In genomic region chr1:131153018-131153629, GRCm38 (mm10) we compare ENCODE assay signal across 7 mouse cellular contexts. TPM values are rescaled to one million over a fixed set of nuclear protein-coding genes. Genes with fewer than 3 reads are reported as not detected.
DNase-seq lines count a peak whose midpoint lies in the region; ATAC-seq and TF ChIP-seq lines count a peak whose summit lies in the region.

Gene Eif2d (plus strand): TSS chr1:131153181.

- peak; percentile 51 for TF ChIP-seq POLR2A in kidney, adult 2 months (IDR thresholded peaks at IDR 0.05; ENCODE audit: low read depth, low read length)

- DNase-seq in adrenal gland, postnatal 25 days = peak; percentile 89
- DNase-seq in heart, adult 18-20 months = peak; percentile 90 to 91
- peak; percentile 92 for DNase-seq in kidney, adult 2 months
- DNase-seq in spleen, postnatal 10 days (ENCODE audit: low spot score in 2 of 2) = peak; percentile 73 to 90

- no peaks in the 10 kb centered on the region for H3K9me3 ChIP-seq in embryonic facial prominence, embryonic 13.5 days
- H3K9me3 ChIP-seq in limb, embryonic 12.5 days = no peaks in the 10 kb centered on the region
- H3K9me3 ChIP-seq in midbrain, embryonic 15.5 days = no peaks in the 10 kb centered on the region

- H3K4me1 ChIP-seq in embryonic facial prominence, embryonic 13.5 days = peaks cover 12% of the 10 kb centered on the region
- peaks cover 5% of the 10 kb centered on the region; the same call in 1 of the 2 replicates for H3K4me1 ChIP-seq in kidney, adult 2 months (ENCODE audit: control insufficient read depth, insufficient read depth, low read length)
- H3K4me1 ChIP-seq in limb, embryonic 12.5 days (replicated peaks) = peaks cover 11% of the 10 kb centered on the region
- peaks cover 15% of the 10 kb centered on the region for H3K4me1 ChIP-seq in midbrain, embryonic 15.5 days

- peak within 1 kb of the TSS; percentile 87 for H3K4me3 ChIP-seq in embryonic facial prominence, embryonic 13.5 days
- peak within 1 kb of the TSS; percentile 85 for H3K4me3 ChIP-seq in kidney, adult 2 months (ENCODE audit: insufficient read depth, low read depth, low read length)
- H3K4me3 ChIP-seq in limb, embryonic 12.5 days (replicated peaks) = peak within 1 kb of the TSS; percentile 75
- H3K4me3 ChIP-seq in midbrain, embryonic 15.5 days = peak within 1 kb of the TSS; percentile 64

- H3K27me3 ChIP-seq in embryonic facial prominence, embryonic 13.5 days = no peaks in the 10 kb centered on the region
- no peaks in the 10 kb centered on the region for H3K27me3 ChIP-seq in kidney, adult 2 months (replicated peaks; ENCODE audit: control insufficient read depth, insufficient read depth, low read length)
- H3K27me3 ChIP-seq in limb, embryonic 12.5 days = no peaks in the 10 kb centered on the region
- no peaks in the 10 kb centered on the region for H3K27me3 ChIP-seq in midbrain, embryonic 15.5 days (replicated peaks)

- peak within 1 kb of the TSS; percentile 39; the same call in 1 of the 2 replicates for H3K27ac ChIP-seq in embryonic facial prominence, embryonic 13.5 days
- peak within 1 kb of the TSS; percentile 29; the same call in 1 of the 2 replicates for H3K27ac ChIP-seq in kidney, adult 2 months (ENCODE audit: insufficient read depth, low read depth, low read length)
- H3K27ac ChIP-seq in limb, embryonic 12.5 days = no peak within 1 kb of the TSS
- H3K27ac ChIP-seq in midbrain, embryonic 15.5 days = peak within 1 kb of the TSS; percentile 57; the same call in 1 of the 2 replicates

- H3K9ac ChIP-seq in embryonic facial prominence, embryonic 13.5 days = peak within 1 kb of the TSS; percentile 86
- H3K9ac ChIP-seq in limb, embryonic 12.5 days (replicated peaks) = peak within 1 kb of the TSS; percentile 69
- H3K9ac ChIP-seq in midbrain, embryonic 15.5 days = peak within 1 kb of the TSS; percentile 61

- under 1% methylated on average over 27 of the region's 27 CpGs for WGBS in embryonic facial prominence, embryonic 13.5 days
- under 1% methylated on average over 27 of the region's 27 CpGs for WGBS in kidney, adult 2 months
- under 1% methylated on average over 27 of the region's 27 CpGs for WGBS in limb, embryonic 12.5 days
- WGBS in midbrain, embryonic 15.5 days = under 1% methylated on average over 27 of the region's 27 CpGs

- peak within 1 kb of the TSS; percentile 86 for H3K4me2 ChIP-seq in embryonic facial prominence, embryonic 13.5 days
- peak within 1 kb of the TSS; percentile 84 for H3K4me2 ChIP-seq in limb, embryonic 12.5 days
- H3K4me2 ChIP-seq in midbrain, embryonic 15.5 days = peak within 1 kb of the TSS; percentile 76

- ATAC-seq in embryonic facial prominence, embryonic 13.5 days (ENCODE audit: insufficient number of reproducible peaks, insufficient read depth, low FRiP score, low TSS enrichment, low read depth) = peak; percentile 99
- peak; percentile 95 for ATAC-seq in limb, embryonic 12.5 days (ENCODE audit: insufficient number of reproducible peaks, insufficient read depth, low FRiP score, low TSS enrichment, low read depth)
- ATAC-seq in midbrain, embryonic 15.5 days (replicated peaks) = peak; percentile 100

- TF ChIP-seq CTCF in kidney, adult 2 months (conservative IDR thresholded peaks at IDR 0.05; ENCODE audit: insufficient read depth, insufficient read length, low read depth, low read length) = no peak

- peaks cover 4% of the 10 kb centered on the region for H3K36me3 ChIP-seq in embryonic facial prominence, embryonic 13.5 days
- H3K36me3 ChIP-seq in kidney, adult 2 months (ENCODE audit: control insufficient read depth, insufficient read depth, low read length) = no peaks in the 10 kb centered on the region
- peaks cover 8% of the 10 kb centered on the region for H3K36me3 ChIP-seq in limb, embryonic 12.5 days
- H3K36me3 ChIP-seq in midbrain, embryonic 15.5 days (replicated peaks) = no peaks in the 10 kb centered on the region

RNA-seq across cellular contexts. Expression of gene Eif2d, which starts in this region (rescaled TPM):
- 46.7 and 48.9 TPM in 2 replicates for total RNA-seq in adrenal gland, postnatal 25 days (2021)
- 61.3 and 68.7 TPM in 2 replicates for polyA plus RNA-seq in embryonic facial prominence, embryonic 13.5 days (2015; fragmentation: Nextera tagmentation; extraction: Ambion mirVana)
- 10 to 100 TPM; 31.4 to 34.1 TPM for total RNA-seq in heart, adult 18-20 months (2021)
- polyA plus RNA-seq in kidney, adult 2 months (2012; rRNA removed) = 32.1 and 35.5 TPM in 2 replicates
- 66.1 and 68.8 TPM in 2 replicates for polyA plus RNA-seq in limb, embryonic 12.5 days (2016; fragmentation: Nextera tagmentation; extraction: Ambion mirVana)
- 50.7 and 53.6 TPM in 2 replicates for polyA plus RNA-seq in midbrain, embryonic 15.5 days (2015; fragmentation: Nextera tagmentation; extraction: Ambion mirVana)
